Mouse (Mus musculus) hindbrain, embryonic 14.5 days (tissue): ENCODE data around the gene Naa50. TPM values are rescaled to one million over a fixed set of nuclear protein-coding genes. Genes with fewer than 3 reads are reported as not detected.

Source experiments
- ATAC-seq: fragments of 200-750 bp; cut with Nextera tagmentation; 2 replicates; pipeline ENCODE4 v1.8.0; 2017; ENCODE audit warnings: moderate number of reproducible peaks, mild to moderate bottlenecking, moderate TSS enrichment, moderate library complexity; ENCODE audit not compliant: low FRiP score
- DNase-seq: peaks from one replicate; pipeline ENCODE4 v3.0.0-alpha.2; 2015; ENCODE audit warnings: low spot score
- H3K27ac ChIP-seq: fragments of 300-500 bp; sonication (generic); 2 replicates; pipeline ENCODE4 v1.5.1; 2014; ENCODE audit warnings: mild to moderate bottlenecking, moderate library complexity
- H3K27me3 ChIP-seq: fragments of 300-500 bp; sonication (generic); 2 replicates; pipeline ENCODE4 v1.6.1; 2014; ENCODE audit warnings: mild to moderate bottlenecking, low read length, mixed read lengths; ENCODE audit not compliant: control insufficient read depth, insufficient read depth
- H3K36me3 ChIP-seq: fragments of 300-500 bp; sonication (generic); replicated peaks from 2 replicates; pipeline ENCODE4 v1.6.1; 2014; ENCODE audit not compliant: control insufficient read depth, insufficient read depth
- H3K4me1 ChIP-seq: fragments of 300-500 bp; sonication (generic); replicated peaks from 2 replicates; pipeline ENCODE4 v1.6.1; 2014; ENCODE audit warnings: antibody characterized with exemption, low read length, mixed read lengths; ENCODE audit not compliant: control insufficient read depth, insufficient read depth
- H3K4me2 ChIP-seq: fragments of 300-500 bp; sonication (generic); replicated peaks from 2 replicates; pipeline ENCODE4 v1.6.1; 2014; ENCODE audit warnings: mild to moderate bottlenecking, moderate library complexity
- H3K4me3 ChIP-seq: fragments of 300-500 bp; sonication (generic); replicated peaks from 2 replicates; pipeline ENCODE4 v1.5.1; 2014; ENCODE audit warnings: mild to moderate bottlenecking, low read length
- H3K9ac ChIP-seq: fragments of 300-500 bp; sonication (generic); 2 replicates; pipeline ENCODE4 v1.6.1; 2014
- H3K9me3 ChIP-seq: fragments of 300-500 bp; sonication (generic); 2 replicates; pipeline ENCODE4 v1.6.1; 2016; ENCODE audit warnings: low read length; ENCODE audit not compliant: control insufficient read depth
- WGBS: fragments of 180-500 bp; shearing (Covaris S2); extraction: QIAGEN DNeasy Blood & Tissue Kit; methylation state at CpG from one replicate; pipeline ENCODE4 v1.1.7; 2014; 5-methylcytosine and 5-hydroxymethylcytosine counted together
- polyA plus RNA-seq: library from polyadenylated mRNA; unstranded; fragments of >200 nt; fragmentation: Nextera tagmentation; extraction: Ambion mirVana; gene quantifications from 2 replicates; pipeline ENCODE4 v1.2.1, GENCODE M21; 2014

The Naa50 gene
- polyA plus RNA-seq, 1 experiment from 2014 or later = 41.0 TPM

DNA sequence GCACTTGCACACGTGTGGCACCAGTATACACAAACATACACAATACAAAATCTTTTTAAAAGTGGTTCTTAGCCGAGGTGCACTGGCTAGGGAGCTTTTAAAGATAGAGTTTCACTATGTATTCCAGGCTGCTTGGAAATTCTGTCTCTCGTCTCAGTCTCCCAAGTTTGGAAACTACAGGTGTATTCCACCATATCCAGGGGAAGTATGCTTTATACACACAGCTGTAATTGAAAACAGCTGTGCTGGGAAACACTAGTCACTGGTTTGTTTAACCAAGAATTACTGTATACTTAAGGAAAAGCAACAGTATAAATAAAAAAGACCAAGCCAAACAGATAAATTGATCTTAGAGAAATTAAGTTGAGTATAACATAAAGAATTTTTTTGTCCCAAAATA is 45.1 kb downstream of the Naa50 start:
- Histone ChIP-seq H3K9ac (no peak overlapping the region), H3K27ac (no peak overlapping the region), H3K27me3 (no peaks in the 10 kb centered on the region), H3K9me3 (no peaks in the 10 kb centered on the region), H3K36me3 (no peaks in the 10 kb centered on the region), H3K4me3 (no peak overlapping the region), H3K4me1 (no peaks in the 10 kb centered on the region), H3K4me2 (no peak overlapping the region)
- WGBS = 90% methylated on average over 3 of the region's 3 CpGs
- ATAC-seq (no peak), DNase-seq (no peak)

DNA sequence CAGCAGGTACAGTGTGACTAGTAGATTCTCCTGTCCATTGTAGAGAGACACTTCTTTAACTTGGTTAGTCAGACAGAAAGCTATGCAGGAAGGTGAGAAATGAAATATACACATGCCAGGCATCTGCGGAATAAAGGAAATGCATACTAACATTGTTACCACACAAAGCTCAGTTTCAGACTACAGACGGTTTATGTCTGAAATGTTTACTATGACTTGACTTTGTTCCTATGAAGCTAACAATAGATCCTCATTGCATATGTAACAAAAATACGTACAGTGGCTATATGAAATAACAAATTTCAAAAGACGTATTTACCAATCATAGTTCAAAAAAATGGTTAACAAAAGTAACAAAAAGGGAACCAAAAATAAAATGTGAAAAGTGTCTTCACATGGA is 47.5 kb downstream of the Naa50 start:
- WGBS = 97% methylated on average over 4 of the region's 4 CpGs
- H3K9me3 ChIP-seq = no peaks in the 10 kb centered on the region
- DNase-seq (no peak), ATAC-seq (no peak)
- no peak overlapping the region for H3K4me3 ChIP-seq
- no peaks in the 10 kb centered on the region for H3K27me3 ChIP-seq
- H3K9ac ChIP-seq = no peak overlapping the region
- no peaks in the 10 kb centered on the region for H3K36me3 ChIP-seq
- no peak overlapping the region for H3K4me2 ChIP-seq
- H3K27ac ChIP-seq = no peak overlapping the region
- no peaks in the 10 kb centered on the region for H3K4me1 ChIP-seq

- 88% methylated on average over 3 of the region's 3 CpGs for WGBS
Measured at GRCm38 (mm10) chr16:44188766-44189165, 49.1 kb downstream of the Naa50 start.

DNA sequence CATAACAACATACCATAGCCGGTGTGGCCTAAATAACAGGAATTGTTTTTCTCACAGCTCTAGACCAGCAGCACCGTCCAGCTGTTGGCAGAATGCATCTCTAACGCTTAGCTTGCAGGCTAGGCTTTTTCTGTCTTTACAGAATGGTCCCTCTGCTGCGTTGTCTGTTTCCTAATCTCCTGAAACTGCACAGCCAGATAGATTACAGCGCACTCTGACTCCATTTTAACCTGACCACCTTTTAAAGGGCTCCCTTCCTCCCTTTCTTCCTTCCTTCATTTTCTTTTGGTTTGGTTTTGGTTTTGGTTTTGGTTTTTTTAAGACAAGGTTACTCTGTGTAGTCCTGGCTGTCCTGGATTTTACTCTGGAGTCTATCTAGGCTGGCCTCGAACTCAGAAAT is 50.4 kb downstream of the Naa50 start:
- 94% methylated on average over 6 of the region's 6 CpGs for WGBS
- H3K4me1 ChIP-seq = no peaks in the 10 kb centered on the region
- H3K27me3 ChIP-seq = no peaks in the 10 kb centered on the region
- no peaks in the 10 kb centered on the region for H3K36me3 ChIP-seq
- H3K4me2 ChIP-seq = no peak overlapping the region
- H3K4me3 ChIP-seq = no peak overlapping the region
- no peak for ATAC-seq
- no peak for DNase-seq
- no peak overlapping the region for H3K9ac ChIP-seq
- no peaks in the 10 kb centered on the region for H3K9me3 ChIP-seq
- H3K27ac ChIP-seq = no peak overlapping the region

More at GRCm38 (mm10) chr16:44188766-44189165, 49.1 kb downstream of the Naa50 start:
- ATAC-seq (no peak), DNase-seq (no peak)
- Histone ChIP-seq H3K36me3 (no peaks in the 10 kb centered on the region), H3K9ac (no peak overlapping the region), H3K4me3 (no peak overlapping the region), H3K4me2 (no peak overlapping the region), H3K27me3 (no peaks in the 10 kb centered on the region), H3K4me1 (no peaks in the 10 kb centered on the region), H3K27ac (no peak overlapping the region), H3K9me3 (no peaks in the 10 kb centered on the region)

- DNase-seq = no peak
- 94% methylated on average over 2 of the region's 2 CpGs for WGBS
- no peaks in the 10 kb centered on the region for H3K4me1 ChIP-seq
- H3K9ac ChIP-seq = no peak overlapping the region
- H3K27me3 ChIP-seq = no peaks in the 10 kb centered on the region
- no peaks in the 10 kb centered on the region for H3K36me3 ChIP-seq
- H3K27ac ChIP-seq = no peak overlapping the region
- no peak for ATAC-seq
- H3K9me3 ChIP-seq = no peaks in the 10 kb centered on the region
- no peak overlapping the region for H3K4me2 ChIP-seq
- H3K4me3 ChIP-seq = no peak overlapping the region
Measured at GRCm38 (mm10) chr16:44190968-44191367, 51.3 kb downstream of the Naa50 start.

DNA sequence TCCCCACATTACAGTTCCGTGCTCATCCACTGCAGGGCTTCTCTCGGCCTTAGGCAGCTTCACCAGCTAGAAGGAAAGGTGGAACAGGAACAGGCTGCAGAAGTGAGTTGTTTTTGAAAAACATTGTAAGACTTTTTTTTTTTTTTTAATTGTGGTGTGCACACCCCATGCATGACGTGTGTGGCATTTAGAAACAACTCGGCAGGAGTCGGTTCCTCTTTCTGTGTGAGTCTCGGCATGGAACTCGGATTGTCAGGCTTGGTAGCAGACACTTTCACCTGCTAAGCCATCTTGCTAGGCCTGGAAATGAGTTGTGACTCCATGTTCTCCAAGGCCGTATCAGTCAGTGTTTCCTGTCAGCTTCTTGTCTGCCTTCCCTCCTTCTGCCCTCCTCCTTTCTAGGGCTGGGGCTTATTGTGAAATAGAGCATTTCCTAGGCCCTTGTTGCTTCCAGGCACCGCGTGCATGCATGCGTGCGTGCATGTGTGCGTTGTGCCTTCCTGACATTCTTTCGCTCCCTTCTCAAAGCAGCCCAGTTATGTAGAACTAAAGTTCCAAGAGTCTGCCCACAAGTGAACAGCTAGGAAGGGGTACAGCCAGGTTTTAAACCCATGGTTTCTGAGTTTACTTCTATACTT is 59.6 kb downstream of the Naa50 start:
- 92% methylated on average over 14 of the region's 14 CpGs for WGBS
- Histone ChIP-seq H3K9me3 (no peaks in the 10 kb centered on the region), H3K9ac (no peak overlapping the region), H3K4me1 (no peaks in the 10 kb centered on the region), H3K27me3 (no peaks in the 10 kb centered on the region), H3K27ac (no peak overlapping the region), H3K4me2 (no peak overlapping the region), H3K36me3 (peaks cover 27% of the 10 kb centered on the region), H3K4me3 (no peak overlapping the region)
- DNase-seq (no peak), ATAC-seq (no peak)

DNA sequence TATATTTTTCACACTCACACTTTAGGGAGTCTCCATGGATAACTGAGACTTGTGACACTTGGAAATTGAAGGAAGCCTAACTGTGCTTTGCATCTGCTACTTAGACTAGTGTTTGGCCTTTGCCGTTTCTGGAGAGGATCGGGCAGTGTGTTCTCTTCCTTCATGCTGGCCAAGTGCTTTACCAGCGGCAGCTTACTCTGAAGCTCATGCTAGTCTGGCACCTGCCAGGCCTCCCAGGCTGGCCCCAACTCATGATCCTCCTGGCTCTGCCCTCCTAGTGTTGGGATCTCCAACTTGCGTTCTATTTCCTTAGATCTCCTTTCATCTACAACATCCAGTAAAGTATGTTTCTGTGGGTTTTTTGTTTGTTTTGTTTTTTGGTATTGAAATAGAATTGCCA is 60.5 kb downstream of the Naa50 start:
- H3K9ac ChIP-seq = no peak overlapping the region
- no peaks in the 10 kb centered on the region for H3K9me3 ChIP-seq
- ATAC-seq = no peak

GRCm38 (mm10) chr16:44204331-44204730 is 64.7 kb downstream of the Naa50 start:
- DNase-seq = no peak
- H3K4me3 ChIP-seq = no peak overlapping the region
- H3K9ac ChIP-seq = no peak overlapping the region
- H3K27me3 ChIP-seq = no peaks in the 10 kb centered on the region
- no peak overlapping the region for H3K27ac ChIP-seq
- WGBS = 85% methylated on average over 6 of the region's 6 CpGs
- ATAC-seq = no peak
- H3K36me3 ChIP-seq = peaks cover 57% of the 10 kb centered on the region
- H3K9me3 ChIP-seq = no peaks in the 10 kb centered on the region
- H3K4me1 ChIP-seq = no peaks in the 10 kb centered on the region
- no peak overlapping the region for H3K4me2 ChIP-seq

More for the DNA sequence above, 60.5 kb downstream of the Naa50 start:
- WGBS = 91% methylated on average over 4 of the region's 4 CpGs
- Histone ChIP-seq H3K36me3 (peaks cover 27% of the 10 kb centered on the region), H3K4me1 (no peaks in the 10 kb centered on the region), H3K27ac (no peak overlapping the region), H3K27me3 (no peaks in the 10 kb centered on the region), H3K4me2 (no peak overlapping the region), H3K4me3 (no peak overlapping the region)
- no peak for DNase-seq

DNA sequence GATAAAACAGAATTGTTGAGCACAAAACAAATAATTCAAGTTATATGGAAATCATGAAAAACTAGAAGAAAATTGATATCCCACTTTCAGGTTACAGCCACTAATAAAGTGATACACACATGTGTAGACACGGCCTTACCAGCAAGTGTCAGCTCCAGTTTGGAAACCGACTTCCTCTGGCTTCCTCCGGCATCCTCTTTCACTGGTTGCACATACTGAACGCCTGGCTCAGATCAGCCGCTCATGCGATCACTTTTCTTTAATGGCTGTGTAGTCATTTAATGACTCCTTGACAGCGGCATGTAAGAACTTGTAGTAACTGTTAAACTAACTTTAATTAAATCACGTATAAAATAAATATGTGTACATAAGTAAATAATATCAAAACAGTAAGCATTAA is 66.3 kb downstream of the Naa50 start:
- Histone ChIP-seq H3K9me3 (no peaks in the 10 kb centered on the region), H3K27ac (no peak overlapping the region), H3K4me3 (no peak overlapping the region), H3K36me3 (peaks cover 61% of the 10 kb centered on the region), H3K4me1 (no peaks in the 10 kb centered on the region), H3K27me3 (no peaks in the 10 kb centered on the region), H3K4me2 (no peak overlapping the region), H3K9ac (no peak overlapping the region)
- DNase-seq (no peak), ATAC-seq (no peak)
- 88% methylated on average over 8 of the region's 8 CpGs for WGBS
